Mouse (Mus musculus): Measurements from ENCODE around the gene Ccdc182. TPM values are rescaled to one million over a fixed set of nuclear protein-coding genes. Genes with fewer than 3 reads are reported as not detected.

Ccdc182 gene
- polyA plus RNA-seq, 1 experiment from 2014 or later, result not detected

- WGBS, result 65% methylated on average over 10 of the region's 10 CpGs
- ATAC-seq (ENCODE audit: insufficient read depth, low FRiP score, low read depth), result no peak
- no peak overlapping the region for H3K4me3 ChIP-seq (replicated peaks)
Observed at GRCm38 (mm10) chr11:88309059-88309700, 15.3 kb downstream of the Ccdc182 start.

DNA sequence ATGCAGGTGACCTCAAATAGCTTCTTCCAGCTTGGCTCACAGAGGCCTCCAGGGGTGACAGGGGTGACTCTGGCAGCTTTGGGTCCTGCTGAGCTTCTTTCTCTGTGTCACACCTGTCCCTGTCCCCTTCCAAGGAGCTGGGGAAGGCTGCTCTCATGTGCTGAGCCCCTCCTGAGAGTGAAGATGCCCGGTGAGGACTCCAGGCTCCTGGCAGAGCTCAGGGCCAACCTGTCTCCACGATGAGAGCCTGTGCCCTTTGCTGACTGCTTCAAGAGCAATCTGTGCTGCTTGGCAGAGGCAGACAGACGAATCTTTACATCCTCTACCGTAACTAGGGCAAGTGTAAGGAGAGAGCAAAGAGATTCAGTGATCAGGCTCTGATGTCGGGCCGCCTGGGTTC is 16.9 kb downstream of the Ccdc182 start:
- no peak for ATAC-seq (ENCODE audit: insufficient read depth, low FRiP score, low read depth)
- no peak overlapping the region for H3K4me2 ChIP-seq
- no peaks in the 10 kb centered on the region for H3K9me3 ChIP-seq
- no peaks in the 10 kb centered on the region for H3K36me3 ChIP-seq
- 78% methylated on average over 6 of the region's 6 CpGs for WGBS
- no peak overlapping the region for H3K27ac ChIP-seq
- H3K4me3 ChIP-seq (replicated peaks), result no peak overlapping the region
- H3K4me1 ChIP-seq, result no peaks in the 10 kb centered on the region
- H3K9ac ChIP-seq, result no peak overlapping the region
- no peaks in the 10 kb centered on the region for H3K27me3 ChIP-seq (replicated peaks)

More at GRCm38 (mm10) chr11:88309059-88309700, 15.3 kb downstream of the Ccdc182 start:
- Histone ChIP-seq H3K9ac (no peak overlapping the region), H3K36me3 (no peaks in the 10 kb centered on the region), H3K4me2 (no peak overlapping the region), H3K27ac (no peak overlapping the region), H3K9me3 (no peaks in the 10 kb centered on the region), H3K4me1 (no peaks in the 10 kb centered on the region), H3K27me3 (replicated peaks) (no peaks in the 10 kb centered on the region)

- 74% methylated on average over 7 of the region's 7 CpGs for WGBS
- Histone ChIP-seq H3K4me2 (no peak overlapping the region), H3K27ac (no peak overlapping the region), H3K4me1 (no peaks in the 10 kb centered on the region), H3K36me3 (no peaks in the 10 kb centered on the region), H3K4me3 (replicated peaks) (no peak overlapping the region), H3K9ac (no peak overlapping the region), H3K9me3 (no peaks in the 10 kb centered on the region), H3K27me3 (replicated peaks) (no peaks in the 10 kb centered on the region)
- ATAC-seq (ENCODE audit: insufficient read depth, low FRiP score, low read depth), result no peak
Observed at GRCm38 (mm10) chr11:88311606-88312005, 17.7 kb downstream of the Ccdc182 start.

- no peaks in the 10 kb centered on the region for H3K27me3 ChIP-seq (replicated peaks)
- WGBS, result 13% methylated on average over 8 of the region's 8 CpGs
- ATAC-seq (ENCODE audit: insufficient read depth, low FRiP score, low read depth), result no peak
- H3K4me1 ChIP-seq, result no peaks in the 10 kb centered on the region
- no peaks in the 10 kb centered on the region for H3K36me3 ChIP-seq
- H3K4me2 ChIP-seq, result no peak overlapping the region
- H3K9me3 ChIP-seq, result no peaks in the 10 kb centered on the region
- H3K27ac ChIP-seq, result no peak overlapping the region
- no peak overlapping the region for H3K9ac ChIP-seq
- no peak overlapping the region for H3K4me3 ChIP-seq (replicated peaks)
Observed at GRCm38 (mm10) chr11:88313512-88313911, 19.7 kb downstream of the Ccdc182 start.

- no peak overlapping the region for H3K4me2 ChIP-seq
- H3K27ac ChIP-seq, result no peak overlapping the region
- no peak overlapping the region for H3K4me3 ChIP-seq (replicated peaks)
- no peaks in the 10 kb centered on the region for H3K36me3 ChIP-seq
- no peaks in the 10 kb centered on the region for H3K4me1 ChIP-seq
- no peak; the same call in 1 of the 2 replicates for ATAC-seq (ENCODE audit: insufficient read depth, low FRiP score, low read depth)
- H3K9ac ChIP-seq, result no peak overlapping the region
- 46% methylated on average over 6 of the region's 6 CpGs for WGBS
- no peaks in the 10 kb centered on the region for H3K27me3 ChIP-seq (replicated peaks)
- H3K9me3 ChIP-seq, result no peaks in the 10 kb centered on the region
Observed at GRCm38 (mm10) chr11:88314471-88314870, 20.6 kb downstream of the Ccdc182 start.

DNA sequence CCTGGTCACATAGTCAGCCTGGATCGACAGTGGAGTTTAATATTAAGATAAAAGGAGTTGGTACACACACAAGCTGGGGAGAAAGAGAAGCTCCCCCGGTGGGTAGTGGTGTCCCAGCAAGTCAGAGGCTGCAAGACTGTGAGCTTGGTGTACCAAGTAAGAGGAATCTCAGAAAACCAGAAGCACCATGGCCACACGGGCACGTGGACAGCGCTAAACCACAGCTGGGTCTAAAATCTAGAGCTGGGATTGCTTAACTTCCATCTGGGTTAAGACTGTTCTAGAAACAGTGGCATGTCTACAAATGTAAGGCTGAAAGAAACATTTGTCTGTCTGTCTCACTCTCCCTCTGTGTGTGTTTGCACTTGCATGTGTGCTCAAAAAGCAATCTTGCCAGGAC is 21.5 kb downstream of the Ccdc182 start:
- Histone ChIP-seq H3K36me3 (no peaks in the 10 kb centered on the region), H3K27ac (no peak overlapping the region), H3K4me1 (no peaks in the 10 kb centered on the region), H3K4me2 (no peak overlapping the region), H3K9ac (no peak overlapping the region), H3K27me3 (replicated peaks) (no peaks in the 10 kb centered on the region), H3K9me3 (no peaks in the 10 kb centered on the region), H3K4me3 (replicated peaks) (no peak overlapping the region)
- 73% methylated on average over 5 of the region's 5 CpGs for WGBS
- no peak for ATAC-seq (ENCODE audit: insufficient read depth, low FRiP score, low read depth)

- no peak overlapping the region for H3K9ac ChIP-seq
- WGBS, result 77% methylated on average over 5 of the region's 5 CpGs
- H3K4me2 ChIP-seq, result no peak overlapping the region
- no peak overlapping the region for H3K4me3 ChIP-seq (replicated peaks)
- H3K27me3 ChIP-seq (replicated peaks), result no peaks in the 10 kb centered on the region
- no peaks in the 10 kb centered on the region for H3K36me3 ChIP-seq
- no peak overlapping the region for H3K27ac ChIP-seq
- H3K9me3 ChIP-seq, result no peaks in the 10 kb centered on the region
- no peak for ATAC-seq (ENCODE audit: insufficient read depth, low FRiP score, low read depth)
- H3K4me1 ChIP-seq, result no peaks in the 10 kb centered on the region
Observed at GRCm38 (mm10) chr11:88318850-88319249, 25.0 kb downstream of the Ccdc182 start.

- no peak for ATAC-seq (ENCODE audit: insufficient read depth, low FRiP score, low read depth)
- Histone ChIP-seq H3K36me3 (no peaks in the 10 kb centered on the region), H3K27me3 (replicated peaks) (no peaks in the 10 kb centered on the region), H3K4me2 (no peak overlapping the region), H3K27ac (no peak overlapping the region), H3K4me3 (replicated peaks) (no peak overlapping the region), H3K9me3 (no peaks in the 10 kb centered on the region), H3K4me1 (peaks cover 10% of the 10 kb centered on the region), H3K9ac (no peak overlapping the region)
- 15% methylated on average over 4 of the region's 4 CpGs for WGBS
Observed at GRCm38 (mm10) chr11:88327016-88327415, 33.2 kb downstream of the Ccdc182 start.

GRCm38 (mm10) chr11:88328813-88329595 is 35.1 kb downstream of the Ccdc182 start:
- 68% methylated on average over 17 of the region's 17 CpGs for WGBS
- no peak for ATAC-seq (ENCODE audit: insufficient read depth, low FRiP score, low read depth)
- no peak overlapping the region for H3K27ac ChIP-seq

GRCm38 (mm10) chr11:88330799-88331198 is 36.9 kb downstream of the Ccdc182 start:
- Histone ChIP-seq H3K36me3 (no peaks in the 10 kb centered on the region), H3K9me3 (no peaks in the 10 kb centered on the region), H3K4me2 (no peak overlapping the region), H3K27ac (no peak overlapping the region), H3K27me3 (replicated peaks) (no peaks in the 10 kb centered on the region), H3K4me3 (replicated peaks) (no peak overlapping the region), H3K9ac (no peak overlapping the region), H3K4me1 (peaks cover 15% of the 10 kb centered on the region)
- WGBS, result 22% methylated on average over 11 of the region's 11 CpGs
- ATAC-seq (ENCODE audit: insufficient read depth, low FRiP score, low read depth), result 0 out of 2 replicates have a peak, but pooled peaks have one; percentile 23

More at GRCm38 (mm10) chr11:88328813-88329595, 35.1 kb downstream of the Ccdc182 start:
- Histone ChIP-seq H3K9ac (no peak overlapping the region), H3K4me1 (peaks cover 15% of the 10 kb centered on the region), H3K27me3 (replicated peaks) (no peaks in the 10 kb centered on the region), H3K36me3 (no peaks in the 10 kb centered on the region), H3K4me2 (no peak overlapping the region), H3K4me3 (replicated peaks) (no peak overlapping the region), H3K9me3 (no peaks in the 10 kb centered on the region)

- ATAC-seq (ENCODE audit: insufficient read depth, low FRiP score, low read depth), result no peak
- no peaks in the 10 kb centered on the region for H3K9me3 ChIP-seq
- no peaks in the 10 kb centered on the region for H3K27me3 ChIP-seq (replicated peaks)
- no peaks in the 10 kb centered on the region for H3K36me3 ChIP-seq
- H3K9ac ChIP-seq, result no peak overlapping the region
- H3K4me1 ChIP-seq, result peaks cover 15% of the 10 kb centered on the region
- no peak overlapping the region for H3K27ac ChIP-seq
- H3K4me2 ChIP-seq, result no peak overlapping the region
- WGBS, result 87% methylated on average over 8 of the region's 8 CpGs
- no peak overlapping the region for H3K4me3 ChIP-seq (replicated peaks)
Observed at GRCm38 (mm10) chr11:88331722-88332121, 37.9 kb downstream of the Ccdc182 start.

- no peak overlapping the region for H3K4me3 ChIP-seq (replicated peaks)
- H3K27ac ChIP-seq, result no peak overlapping the region
- no peaks in the 10 kb centered on the region for H3K27me3 ChIP-seq (replicated peaks)
- WGBS, result 76% methylated on average over 8 of the region's 8 CpGs
- no peak overlapping the region for H3K9ac ChIP-seq
- H3K9me3 ChIP-seq, result no peaks in the 10 kb centered on the region
- no peak for ATAC-seq (ENCODE audit: insufficient read depth, low FRiP score, low read depth)
- H3K4me1 ChIP-seq, result peaks cover 15% of the 10 kb centered on the region
- H3K4me2 ChIP-seq, result no peak overlapping the region
- no peaks in the 10 kb centered on the region for H3K36me3 ChIP-seq
Observed at GRCm38 (mm10) chr11:88332309-88332934, 38.6 kb downstream of the Ccdc182 start.
